Mouse (Mus musculus): ENCODE measurements at regions not wholly inside any gene's neighbourhood (a gene's known extent, or its start where the extent isn't known, plus 50 kb on each side); places are given as distances from the start of the nearest gene placed in this dataset.
A peak's percentile ranks its signal among the peaks of the same experiment; 100 is the strongest.

- no peak overlapping the region for H3K9ac ChIP-seq
- H3K9me3 ChIP-seq (replicated peaks) = no peaks in the 10 kb centered on the region
- WGBS = 89% methylated on average over 5 of the region's 5 CpGs
Measured at GRCm38 (mm10) chr8:127908436-127908835, 450.0 kb upstream of the Nrp1 start.

GRCm38 (mm10) chr8:127909580-127909979 lies 448.8 kb upstream of the Nrp1 start:
- no peaks in the 10 kb centered on the region for H3K9me3 ChIP-seq (replicated peaks)
- WGBS = 63% methylated on average over 2 of the region's 2 CpGs
- no peak overlapping the region for H3K4me2 ChIP-seq
- H3K4me1 ChIP-seq (replicated peaks) = peaks cover 17% of the 10 kb centered on the region
- no peaks in the 10 kb centered on the region for H3K27me3 ChIP-seq (replicated peaks)
- H3K9ac ChIP-seq = no peak overlapping the region
- ATAC-seq (ENCODE audit: insufficient number of reproducible peaks, low FRiP score) = no peak
- no peak overlapping the region for H3K27ac ChIP-seq (ENCODE audit: poor library complexity, severe bottlenecking)
- H3K36me3 ChIP-seq = no peaks in the 10 kb centered on the region
- no peak overlapping the region for H3K4me3 ChIP-seq

More at GRCm38 (mm10) chr8:127908436-127908835, 450.0 kb upstream of the Nrp1 start:
- no peak overlapping the region for H3K4me3 ChIP-seq
- H3K27ac ChIP-seq (ENCODE audit: poor library complexity, severe bottlenecking) = no peak overlapping the region
- no peaks in the 10 kb centered on the region for H3K36me3 ChIP-seq
- H3K4me1 ChIP-seq (replicated peaks) = 0 out of 2 replicates have a peak, but pooled peaks cover 7% of the 10 kb centered on the region
- no peak for ATAC-seq (ENCODE audit: insufficient number of reproducible peaks, low FRiP score)
- no peak overlapping the region for H3K4me2 ChIP-seq
- no peaks in the 10 kb centered on the region for H3K27me3 ChIP-seq (replicated peaks)

GRCm38 (mm10) chr8:127914086-127914485 lies 444.3 kb upstream of the Nrp1 start:
- Histone ChIP-seq H3K9ac (no peak overlapping the region), H3K4me1 (replicated peaks) (peaks cover 33% of the 10 kb centered on the region), H3K27me3 (replicated peaks) (no peaks in the 10 kb centered on the region), H3K4me3 (no peak overlapping the region), H3K4me2 (no peak overlapping the region), H3K36me3 (no peaks in the 10 kb centered on the region), H3K9me3 (replicated peaks) (no peaks in the 10 kb centered on the region), H3K27ac (ENCODE audit: poor library complexity, severe bottlenecking) (peak overlapping the region; percentile 44)
- 30% methylated on average over 3 of the region's 3 CpGs for WGBS
- ATAC-seq (ENCODE audit: insufficient number of reproducible peaks, low FRiP score) = no peak

GRCm38 (mm10) chr8:127914914-127915313 lies 443.5 kb upstream of the Nrp1 start:
- H3K9me3 ChIP-seq (replicated peaks) = no peaks in the 10 kb centered on the region
- H3K4me3 ChIP-seq = no peak overlapping the region
- no peak overlapping the region for H3K9ac ChIP-seq
- peak overlapping the region; percentile 85 for H3K27ac ChIP-seq (ENCODE audit: poor library complexity, severe bottlenecking)
- H3K36me3 ChIP-seq = no peaks in the 10 kb centered on the region
- WGBS = 22% methylated on average over 2 of the region's 2 CpGs
- 0 out of 2 replicates have a peak overlapping the region, but pooled peaks have one; percentile 2 for H3K4me2 ChIP-seq
- H3K4me1 ChIP-seq (replicated peaks) = peaks cover 33% of the 10 kb centered on the region
- no peaks in the 10 kb centered on the region for H3K27me3 ChIP-seq (replicated peaks)
- no peak for ATAC-seq (ENCODE audit: insufficient number of reproducible peaks, low FRiP score)

GRCm38 (mm10) chr8:127915591-127916028 lies 442.8 kb upstream of the Nrp1 start:
- no peak overlapping the region for H3K9ac ChIP-seq
- peak overlapping the region; percentile 85 for H3K27ac ChIP-seq (ENCODE audit: poor library complexity, severe bottlenecking)
- no peaks in the 10 kb centered on the region for H3K27me3 ChIP-seq (replicated peaks)
- peaks cover 33% of the 10 kb centered on the region for H3K4me1 ChIP-seq (replicated peaks)
- H3K4me3 ChIP-seq = no peak overlapping the region
- peak overlapping the region; percentile 10; the same call in 1 of the 2 replicates for H3K4me2 ChIP-seq
- WGBS = 28% methylated on average over 2 of the region's 2 CpGs
- no peaks in the 10 kb centered on the region for H3K9me3 ChIP-seq (replicated peaks)
- 0 out of 2 replicates have a peak, but pooled peaks have one; percentile 15 for ATAC-seq (ENCODE audit: insufficient number of reproducible peaks, low FRiP score)
- no peaks in the 10 kb centered on the region for H3K36me3 ChIP-seq

GRCm38 (mm10) chr8:127921925-127922324 lies 436.5 kb upstream of the Nrp1 start:
- Histone ChIP-seq H3K4me2 (no peak overlapping the region), H3K9ac (no peak overlapping the region), H3K9me3 (replicated peaks) (no peaks in the 10 kb centered on the region), H3K27ac (ENCODE audit: poor library complexity, severe bottlenecking) (no peak overlapping the region), H3K4me3 (no peak overlapping the region), H3K4me1 (replicated peaks) (no peaks in the 10 kb centered on the region), H3K36me3 (no peaks in the 10 kb centered on the region), H3K27me3 (replicated peaks) (no peaks in the 10 kb centered on the region)
- no peak for ATAC-seq (ENCODE audit: insufficient number of reproducible peaks, low FRiP score)
- WGBS = 78% methylated on average over 1 of the region's 1 CpGs

GRCm38 (mm10) chr8:127923321-127923720 lies 435.1 kb upstream of the Nrp1 start:
- no peak for ATAC-seq (ENCODE audit: insufficient number of reproducible peaks, low FRiP score)
- Histone ChIP-seq H3K4me3 (no peak overlapping the region), H3K4me2 (no peak overlapping the region), H3K9me3 (replicated peaks) (no peaks in the 10 kb centered on the region), H3K4me1 (replicated peaks) (no peaks in the 10 kb centered on the region), H3K36me3 (no peaks in the 10 kb centered on the region), H3K9ac (no peak overlapping the region), H3K27me3 (replicated peaks) (no peaks in the 10 kb centered on the region), H3K27ac (ENCODE audit: poor library complexity, severe bottlenecking) (no peak overlapping the region)
- WGBS = 77% methylated on average over 4 of the region's 4 CpGs

GRCm38 (mm10) chr8:127932276-127932675 lies 426.1 kb upstream of the Nrp1 start:
- no peak for ATAC-seq (ENCODE audit: insufficient number of reproducible peaks, low FRiP score)
- 83% methylated on average over 1 of the region's 1 CpGs for whole genome bisulfite sequencing
- H3K4me3 ChIP-seq = no peak overlapping the region

GRCm38 (mm10) chr8:127936792-127937435 lies 421.5 kb upstream of the Nrp1 start:
- ATAC-seq (ENCODE audit: insufficient number of reproducible peaks, low FRiP score) = no peak
- Histone ChIP-seq H3K4me3 (no peak overlapping the region), H3K27ac (ENCODE audit: poor library complexity, severe bottlenecking) (no peak overlapping the region), H3K27me3 (replicated peaks) (no peaks in the 10 kb centered on the region), H3K9ac (no peak overlapping the region), H3K4me1 (replicated peaks) (peaks cover 15% of the 10 kb centered on the region), H3K36me3 (no peaks in the 10 kb centered on the region), H3K4me2 (no peak overlapping the region), H3K9me3 (replicated peaks) (no peaks in the 10 kb centered on the region)
- WGBS = 80% methylated on average over 6 of the region's 6 CpGs

More at GRCm38 (mm10) chr8:127932276-127932675, 426.1 kb upstream of the Nrp1 start:
- no peaks in the 10 kb centered on the region for H3K9me3 ChIP-seq (replicated peaks)
- H3K27me3 ChIP-seq (replicated peaks) = no peaks in the 10 kb centered on the region
- H3K4me1 ChIP-seq (replicated peaks) = no peaks in the 10 kb centered on the region
- no peak overlapping the region for H3K27ac ChIP-seq (ENCODE audit: poor library complexity, severe bottlenecking)
- no peak overlapping the region for H3K9ac ChIP-seq
- H3K36me3 ChIP-seq = no peaks in the 10 kb centered on the region
- H3K4me2 ChIP-seq = no peak overlapping the region

GRCm38 (mm10) chr8:127939284-127939985 lies 419.0 kb upstream of the Nrp1 start:
- H3K4me3 ChIP-seq = no peak overlapping the region
- ATAC-seq (ENCODE audit: insufficient number of reproducible peaks, low FRiP score) = no peak
- WGBS = 48% methylated on average over 7 of the region's 7 CpGs

GRCm38 (mm10) chr8:127939986-127940359 lies 418.4 kb upstream of the Nrp1 start:
- no peaks in the 10 kb centered on the region for H3K36me3 ChIP-seq
- H3K4me3 ChIP-seq = no peak overlapping the region
- H3K9ac ChIP-seq = no peak overlapping the region
- 65% methylated on average over 5 of the region's 5 CpGs for WGBS
- H3K9me3 ChIP-seq (replicated peaks) = no peaks in the 10 kb centered on the region
- ATAC-seq (ENCODE audit: insufficient number of reproducible peaks, low FRiP score) = no peak
- H3K27me3 ChIP-seq (replicated peaks) = no peaks in the 10 kb centered on the region
- peaks cover 19% of the 10 kb centered on the region for H3K4me1 ChIP-seq (replicated peaks)
- no peak overlapping the region for H3K27ac ChIP-seq (ENCODE audit: poor library complexity, severe bottlenecking)
- H3K4me2 ChIP-seq = no peak overlapping the region

More at GRCm38 (mm10) chr8:127939284-127939985, 419.0 kb upstream of the Nrp1 start:
- H3K4me2 ChIP-seq = no peak overlapping the region
- H3K27me3 ChIP-seq (replicated peaks) = no peaks in the 10 kb centered on the region
- no peak overlapping the region for H3K9ac ChIP-seq
- H3K4me1 ChIP-seq (replicated peaks) = peaks cover 19% of the 10 kb centered on the region
- no peaks in the 10 kb centered on the region for H3K9me3 ChIP-seq (replicated peaks)
- H3K27ac ChIP-seq (ENCODE audit: poor library complexity, severe bottlenecking) = no peak overlapping the region
- no peaks in the 10 kb centered on the region for H3K36me3 ChIP-seq

Measured in heart, embryonic 12.5 days (tissue).